Mouse (Mus musculus) left cerebral cortex, postnatal 4 days (tissue): Measurements from ENCODE around the gene Fscn3. TPM values are rescaled to one million over a fixed set of nuclear protein-coding genes. Genes with fewer than 3 reads are reported as not detected.

Experiments
- DNase-seq: peaks from one replicate; pipeline ENCODE4 v3.0.0-alpha.2; 2022
- intact Hi-C: fragments of 180-260 bp; cut with DNase I; formaldehyde crosslinking; loops from one replicate; pipeline ENCODE4 v1.15.1; 2025
- total RNA-seq, 2 experiments: library from RNA; stranded (reverse); gene quantifications; 2 replicates each; pipeline ENCODE4 v1.2.3; 2021

Fscn3 gene
- total RNA-seq, 2 experiments from 2014 or later, result 0.36 TPM; not detected in 1

- intact Hi-C loops, result no loop called here
Observed at GRCm38 (mm10) chr6:28423767-28424695, 3.6 kb upstream of the Fscn3 start.

DNA sequence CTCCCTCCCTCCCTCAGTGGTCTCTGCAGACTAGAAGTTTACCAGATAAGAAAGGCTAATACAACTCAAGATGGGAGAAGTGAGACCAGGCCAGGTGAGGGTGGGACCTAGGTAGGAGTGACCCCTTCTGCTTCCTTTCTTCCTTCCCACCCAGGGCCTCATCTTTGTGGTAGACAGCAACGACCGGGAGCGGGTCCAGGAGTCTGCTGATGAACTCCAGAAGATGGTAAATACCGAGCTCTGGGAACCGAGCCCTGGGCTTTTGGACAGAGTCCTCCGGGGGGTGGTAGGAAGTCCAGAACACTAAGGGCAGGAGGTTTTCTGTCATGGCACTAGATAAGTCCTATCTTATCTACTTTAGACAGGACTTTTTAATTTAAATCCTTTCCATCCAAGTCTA is 2.6 kb upstream of the Fscn3 start:
- DNase-seq, result no peak
- intact Hi-C loops, result no loop called here

More at GRCm38 (mm10) chr6:28423767-28424695, 3.6 kb upstream of the Fscn3 start:
- peak; percentile 61 for DNase-seq

DNA sequence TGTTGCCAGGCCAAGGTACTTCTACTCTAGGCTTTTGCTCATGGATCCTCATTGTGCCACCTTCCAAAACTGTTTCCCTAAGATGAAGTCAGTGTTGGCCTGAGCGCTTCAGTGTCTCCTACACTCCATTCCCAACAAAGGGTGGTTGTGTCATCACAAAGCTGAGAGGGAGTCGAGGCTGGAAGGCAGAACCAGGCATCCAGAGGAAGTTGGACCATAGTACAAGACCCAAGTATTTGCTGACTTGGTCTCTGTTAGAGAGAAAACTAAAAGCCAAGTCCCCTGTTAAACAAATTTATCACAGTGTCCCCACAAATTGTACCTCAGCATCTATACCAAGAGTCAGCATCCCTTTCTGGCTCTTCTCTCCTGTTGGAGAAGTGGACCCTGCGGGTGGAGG is 701 bp downstream of the Fscn3 start, which contains the start of gene Gcc1:
Gene Gcc1, minus strand, starts transcription at position 101 of the 400 bp plus-strand sequence.
- intact Hi-C loops, result no loop called here
- DNase-seq, result no peak

GRCm38 (mm10) chr6:28429870-28430269 is 2.3 kb downstream of the Fscn3 start:
- intact Hi-C loops, result no loop called here
- no peak for DNase-seq

GRCm38 (mm10) chr6:28430795-28431537 is 3.4 kb downstream of the Fscn3 start:
- intact Hi-C loops, result no loop called here
- DNase-seq, result no peak

GRCm38 (mm10) chr6:28431538-28431855 is 3.9 kb downstream of the Fscn3 start:
- intact Hi-C loops, result no loop called here

GRCm38 (mm10) chr6:28447937-28448336 is 20.3 kb downstream of the Fscn3 start:
- DNase-seq, result no peak
- intact Hi-C loops, result no loop called here

More at GRCm38 (mm10) chr6:28431538-28431855, 3.9 kb downstream of the Fscn3 start:
- DNase-seq, result no peak

GRCm38 (mm10) chr6:28449253-28449652 is 21.7 kb downstream of the Fscn3 start, which contains the start of gene Pax4:
Gene Pax4, minus strand, starts transcription at chr6:28449353.
- intact Hi-C loops, result no loop called here

GRCm38 (mm10) chr6:28450481-28450880 is 22.9 kb downstream of the Fscn3 start:
- DNase-seq, result no peak
- intact Hi-C loops, result no loop called here

More at GRCm38 (mm10) chr6:28449253-28449652, 21.7 kb downstream of the Fscn3 start, which contains the start of gene Pax4:
- no peak for DNase-seq

- no peak for DNase-seq
- intact Hi-C loops, result no loop called here
Observed at GRCm38 (mm10) chr6:28450977-28451376, 23.4 kb downstream of the Fscn3 start.

GRCm38 (mm10) chr6:28459221-28459668 is 31.7 kb downstream of the Fscn3 start:
- intact Hi-C loops, result no loop called here
- no peak for DNase-seq

- peak; percentile 74 for DNase-seq
- intact Hi-C loops, result no loop called here
Observed at GRCm38 (mm10) chr6:28460534-28460933, 32.9 kb downstream of the Fscn3 start.

DNA sequence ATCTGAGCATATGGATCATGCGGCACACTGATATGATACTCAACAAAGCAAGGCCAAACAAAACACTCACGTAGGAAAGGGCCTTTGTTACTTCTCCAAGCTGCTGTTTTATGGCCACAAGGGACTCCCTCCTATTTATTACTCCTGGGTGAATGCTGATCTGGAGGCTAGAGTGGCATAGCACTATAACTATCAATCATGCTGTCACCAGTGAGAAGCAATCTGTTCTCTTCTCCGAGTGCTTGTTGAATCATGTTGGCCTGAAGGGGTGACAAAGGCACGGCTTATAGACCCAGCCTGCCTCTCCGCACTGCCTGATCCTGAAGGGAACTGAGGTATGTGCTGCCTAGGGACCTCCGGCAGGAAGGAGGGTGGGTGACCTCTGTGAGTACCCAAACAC is 37.0 kb downstream of the Fscn3 start:
- intact Hi-C loops, result no loop called here
- DNase-seq, result no peak

GRCm38 (mm10) chr6:28470017-28470602 is 42.5 kb downstream of the Fscn3 start:
- intact Hi-C loops, result no loop called here
- no peak for DNase-seq

DNA sequence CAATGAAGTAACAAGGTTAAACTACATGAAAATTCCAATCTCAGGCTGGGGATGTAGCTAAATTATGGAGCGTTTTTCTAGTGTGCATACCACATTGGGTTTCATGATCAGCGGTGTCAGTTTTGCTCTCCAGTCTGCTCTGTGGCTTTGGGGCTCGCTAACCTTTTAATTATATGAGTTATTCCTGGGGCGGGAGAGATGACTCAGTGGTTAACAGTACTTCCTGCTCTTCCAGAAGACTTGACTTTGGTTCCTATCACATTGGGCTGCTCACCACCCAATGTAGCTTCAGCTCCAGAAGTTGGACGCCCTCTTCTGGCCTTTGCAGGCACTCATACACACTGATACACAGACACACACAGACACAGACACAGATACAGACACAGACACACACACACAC is 43.0 kb downstream of the Fscn3 start:
- intact Hi-C loops, result no loop called here
- DNase-seq, result no peak

DNA sequence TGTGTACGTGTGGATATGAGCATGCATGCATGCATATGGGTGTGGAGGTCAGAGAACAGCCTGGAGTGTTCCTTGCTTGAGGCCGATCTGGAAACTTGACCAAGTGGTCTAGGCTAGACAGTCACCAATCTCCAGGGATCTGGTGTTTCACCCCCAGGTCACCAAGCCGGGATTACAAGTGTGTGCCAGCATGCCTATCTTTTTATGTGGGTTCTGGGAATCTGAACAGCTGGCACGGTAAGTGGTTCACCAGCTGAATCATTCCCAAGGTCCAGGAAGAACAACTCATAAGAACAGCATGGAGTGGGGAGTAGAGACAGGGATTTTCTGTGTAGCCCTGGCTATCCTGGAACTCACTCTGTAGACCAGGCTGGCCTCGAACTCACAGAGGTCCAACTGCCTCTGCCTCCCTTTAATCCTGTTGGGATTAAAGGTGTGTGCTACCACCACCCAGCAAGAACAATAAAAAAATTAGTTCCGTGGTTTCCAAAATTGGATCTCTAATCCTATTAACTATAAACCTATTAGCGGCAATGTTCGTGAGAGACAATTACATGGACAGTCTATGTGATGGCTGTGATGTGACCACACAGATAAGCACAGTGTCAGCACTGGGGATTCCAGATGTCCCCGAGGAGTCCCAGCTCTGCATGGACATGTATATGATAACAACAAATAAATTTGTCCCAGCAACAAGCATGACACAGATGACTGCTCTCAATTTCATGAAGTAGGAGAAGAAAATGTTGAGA is 43.9 kb downstream of the Fscn3 start:
- DNase-seq, result no peak
- intact Hi-C loops, result no loop called here

- no peak for DNase-seq
- intact Hi-C loops, result no loop called here
Observed at GRCm38 (mm10) chr6:28474211-28474610, 46.6 kb downstream of the Fscn3 start.

- DNase-seq, result no peak
- intact Hi-C loops, result no loop called here
Observed at GRCm38 (mm10) chr6:28474839-28475238, 47.2 kb downstream of the Fscn3 start, which contains the start of gene Snd1. Gene Snd1, plus strand, starts transcription at chr6:28475139.

- intact Hi-C loops, result no loop called here
Observed at GRCm38 (mm10) chr6:28479865-28480751, 52.5 kb downstream of the Fscn3 start.

More at GRCm38 (mm10) chr6:28479865-28480751, 52.5 kb downstream of the Fscn3 start:
- peak; percentile 97 for DNase-seq
